Mouse (Mus musculus): Measurements from ENCODE around the gene Scn9a. TPM values are rescaled to one million over a fixed set of nuclear protein-coding genes. Genes with fewer than 3 reads are reported as not detected.

Scn9a gene
- polyA plus RNA-seq, 1 experiment = 0.22 TPM

- Histone ChIP-seq H3K36me3 (ENCODE audit: control insufficient read depth, insufficient read depth) (no peaks in the 10 kb centered on the region), H3K4me2 (ENCODE audit: low read depth) (no peak overlapping the region), H3K79me2 (ENCODE audit: control insufficient read depth, insufficient read depth) (no peaks in the 10 kb centered on the region), H3ac (ENCODE audit: control insufficient read depth, insufficient read length) (no peak overlapping the region), H3K4me3 (no peak overlapping the region), H3K27me3 (ENCODE audit: control insufficient read depth, insufficient read depth, insufficient read length) (no peaks in the 10 kb centered on the region)
- no peak for TF ChIP-seq MAX (IDR thresholded peaks at IDR 0.05; ENCODE audit: low read depth)
- TF ChIP-seq TCF12 (IDR thresholded peaks at IDR 0.05; ENCODE audit: insufficient read depth, poor library complexity, severe bottlenecking) = no peak
- no peak for TF ChIP-seq POLR2AphosphoS2 (IDR thresholded peaks at IDR 0.05; ENCODE audit: insufficient read length, low read depth)
- no peak for TF ChIP-seq CEBPB (IDR thresholded peaks at IDR 0.05; ENCODE audit: insufficient read depth, poor library complexity, severe bottlenecking)
- no peak for TF ChIP-seq MYOD1 (IDR thresholded peaks at IDR 0.05; ENCODE audit: control insufficient read depth in 1 of 3, insufficient read length in 2 of 3, low read depth in 2 of 3)
- TF ChIP-seq MYOG (IDR thresholded peaks at IDR 0.05; ENCODE audit: control insufficient read depth in 1 of 3, insufficient read depth in 1 of 3, insufficient read length in 2 of 3, low read depth in 2 of 3) = no peak
- TF ChIP-seq E2F4 (IDR thresholded peaks at IDR 0.05; ENCODE audit: insufficient read depth) = no peak
Measured at GRCm38 (mm10) chr2:66473181-66473822, 161.5 kb downstream of the Scn9a start.

- Histone ChIP-seq H3K27me3 (ENCODE audit: control insufficient read depth, insufficient read depth, insufficient read length) (no peaks in the 10 kb centered on the region), H3K4me2 (ENCODE audit: low read depth) (no peak overlapping the region), H3K36me3 (ENCODE audit: control insufficient read depth, insufficient read depth) (no peaks in the 10 kb centered on the region), H3K4me3 (no peak overlapping the region), H3K79me2 (ENCODE audit: control insufficient read depth, insufficient read depth) (no peaks in the 10 kb centered on the region), H3ac (ENCODE audit: control insufficient read depth, insufficient read length) (no peak overlapping the region)
- TF ChIP-seq CEBPB (IDR thresholded peaks at IDR 0.05; ENCODE audit: insufficient read depth, poor library complexity, severe bottlenecking) (peak; percentile 59; the same call in 1 of the 2 replicates), E2F4 (IDR thresholded peaks at IDR 0.05; ENCODE audit: insufficient read depth) (no peak)
Measured at GRCm38 (mm10) chr2:66465484-66465883, 169.3 kb downstream of the Scn9a start.

GRCm38 (mm10) chr2:66464874-66465458 lies 169.8 kb downstream of the Scn9a start:
- no peak overlapping the region for H3K4me3 ChIP-seq
- H3K4me2 ChIP-seq (ENCODE audit: low read depth) = no peak overlapping the region
- H3ac ChIP-seq (ENCODE audit: control insufficient read depth, insufficient read length) = no peak overlapping the region
- no peaks in the 10 kb centered on the region for H3K36me3 ChIP-seq (ENCODE audit: control insufficient read depth, insufficient read depth)
- TF ChIP-seq MYOG (IDR thresholded peaks at IDR 0.05; ENCODE audit: control insufficient read depth in 1 of 3, insufficient read depth in 1 of 3, insufficient read length in 2 of 3, low read depth in 2 of 3) = no peak
- TF ChIP-seq CEBPB (IDR thresholded peaks at IDR 0.05; ENCODE audit: insufficient read depth, poor library complexity, severe bottlenecking) = no peak
- TF ChIP-seq E2F4 (IDR thresholded peaks at IDR 0.05; ENCODE audit: insufficient read depth) = no peak
- TF ChIP-seq POLR2A (IDR thresholded peaks at IDR 0.05; ENCODE audit: insufficient read length, low read depth) = no peak
- TF ChIP-seq TCF12 (IDR thresholded peaks at IDR 0.05; ENCODE audit: insufficient read depth, poor library complexity, severe bottlenecking) = no peak
- TF ChIP-seq USF1 (IDR thresholded peaks at IDR 0.05; ENCODE audit: low read depth) = no peak
- TF ChIP-seq TCF3 (IDR thresholded peaks at IDR 0.05; ENCODE audit: insufficient read length, low read depth) = no peak
- no peaks in the 10 kb centered on the region for H3K79me2 ChIP-seq (ENCODE audit: control insufficient read depth, insufficient read depth)
- H3K27me3 ChIP-seq (ENCODE audit: control insufficient read depth, insufficient read depth, insufficient read length) = no peaks in the 10 kb centered on the region

GRCm38 (mm10) chr2:66463916-66464315 lies 170.8 kb downstream of the Scn9a start:
- H3K4me3 ChIP-seq = no peak overlapping the region
- no peaks in the 10 kb centered on the region for H3K36me3 ChIP-seq (ENCODE audit: control insufficient read depth, insufficient read depth)

GRCm38 (mm10) chr2:66462458-66462857 lies 172.3 kb downstream of the Scn9a start:
- H3K4me3 ChIP-seq = no peak overlapping the region
- H3K79me2 ChIP-seq (ENCODE audit: control insufficient read depth, insufficient read depth) = no peaks in the 10 kb centered on the region
- no peaks in the 10 kb centered on the region for H3K36me3 ChIP-seq (ENCODE audit: control insufficient read depth, insufficient read depth)
- H3K27me3 ChIP-seq (ENCODE audit: control insufficient read depth, insufficient read depth, insufficient read length) = no peaks in the 10 kb centered on the region
- no peak overlapping the region for H3ac ChIP-seq (ENCODE audit: control insufficient read depth, insufficient read length)
- TF ChIP-seq POLR2A (IDR thresholded peaks at IDR 0.05; ENCODE audit: insufficient read length, low read depth) (no peak), POLR2AphosphoS2 (IDR thresholded peaks at IDR 0.05; ENCODE audit: insufficient read length, low read depth) (no peak), REST (IDR thresholded peaks at IDR 0.05; ENCODE audit: insufficient read depth, insufficient read length) (no peak), USF1 (IDR thresholded peaks at IDR 0.05; ENCODE audit: low read depth) (no peak), E2F4 (IDR thresholded peaks at IDR 0.05; ENCODE audit: insufficient read depth) (no peak), CEBPB (IDR thresholded peaks at IDR 0.05; ENCODE audit: insufficient read depth, poor library complexity, severe bottlenecking) (no peak)
- no peak overlapping the region for H3K4me2 ChIP-seq (ENCODE audit: low read depth)

More at GRCm38 (mm10) chr2:66463916-66464315, 170.8 kb downstream of the Scn9a start:
- Histone ChIP-seq H3K79me2 (ENCODE audit: control insufficient read depth, insufficient read depth) (no peaks in the 10 kb centered on the region), H3ac (ENCODE audit: control insufficient read depth, insufficient read length) (no peak overlapping the region), H3K4me2 (ENCODE audit: low read depth) (no peak overlapping the region), H3K27me3 (ENCODE audit: control insufficient read depth, insufficient read depth, insufficient read length) (no peaks in the 10 kb centered on the region)
- TF ChIP-seq MYOG (IDR thresholded peaks at IDR 0.05; ENCODE audit: control insufficient read depth in 1 of 3, insufficient read depth in 1 of 3, insufficient read length in 2 of 3, low read depth in 2 of 3) (no peak), TCF3 (IDR thresholded peaks at IDR 0.05; ENCODE audit: insufficient read length, low read depth) (no peak), E2F4 (IDR thresholded peaks at IDR 0.05; ENCODE audit: insufficient read depth) (no peak), CEBPB (IDR thresholded peaks at IDR 0.05; ENCODE audit: insufficient read depth, poor library complexity, severe bottlenecking) (no peak), MYOD1 (IDR thresholded peaks at IDR 0.05; ENCODE audit: control insufficient read depth in 1 of 3, insufficient read length in 2 of 3, low read depth in 2 of 3) (no peak), SRF (IDR thresholded peaks at IDR 0.05; ENCODE audit: control insufficient read depth, insufficient read length, low read depth) (no peak), REST (IDR thresholded peaks at IDR 0.05; ENCODE audit: insufficient read depth, insufficient read length) (no peak), POLR2AphosphoS2 (IDR thresholded peaks at IDR 0.05; ENCODE audit: insufficient read length, low read depth) (no peak), TCF12 (IDR thresholded peaks at IDR 0.05; ENCODE audit: insufficient read depth, poor library complexity, severe bottlenecking) (no peak), MAX (IDR thresholded peaks at IDR 0.05; ENCODE audit: low read depth) (no peak), USF1 (IDR thresholded peaks at IDR 0.05; ENCODE audit: low read depth) (no peak), POLR2A (IDR thresholded peaks at IDR 0.05; ENCODE audit: insufficient read length, low read depth) (no peak)

Data from myocyte (in vitro differentiated cells).